Mouse (Mus musculus) heart, adult 9 months (tissue): ENCODE measurements around the gene Fam185a.

Experiments used
- DNase-seq, 2 experiments: peaks; one replicate each; pipeline ENCODE4 v3.0.0; 2022; ENCODE audit warnings: low spot score in 2 of 2

Gene Fam185a

DNA sequence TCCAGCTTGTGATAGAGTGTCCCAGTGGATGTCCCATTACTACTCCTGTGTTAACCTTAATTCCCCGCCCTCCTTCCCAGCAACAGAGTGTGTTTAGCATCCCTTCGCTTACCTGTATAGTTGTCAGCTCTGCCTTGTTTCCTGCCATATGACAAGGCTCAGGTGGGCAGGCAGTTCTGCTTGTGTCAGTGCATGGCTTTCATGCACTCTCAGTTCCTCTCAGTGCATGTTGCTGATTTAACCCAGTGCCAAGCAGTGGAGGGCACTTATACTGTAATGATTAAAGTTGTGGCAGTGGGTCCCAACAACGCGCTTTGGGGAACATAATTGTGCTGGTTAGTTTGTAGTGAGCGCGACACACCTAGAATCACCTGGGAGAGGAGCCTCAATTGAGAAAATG, 1.9 kb downstream of the Fam185a start:
- no peak for DNase-seq

DNA sequence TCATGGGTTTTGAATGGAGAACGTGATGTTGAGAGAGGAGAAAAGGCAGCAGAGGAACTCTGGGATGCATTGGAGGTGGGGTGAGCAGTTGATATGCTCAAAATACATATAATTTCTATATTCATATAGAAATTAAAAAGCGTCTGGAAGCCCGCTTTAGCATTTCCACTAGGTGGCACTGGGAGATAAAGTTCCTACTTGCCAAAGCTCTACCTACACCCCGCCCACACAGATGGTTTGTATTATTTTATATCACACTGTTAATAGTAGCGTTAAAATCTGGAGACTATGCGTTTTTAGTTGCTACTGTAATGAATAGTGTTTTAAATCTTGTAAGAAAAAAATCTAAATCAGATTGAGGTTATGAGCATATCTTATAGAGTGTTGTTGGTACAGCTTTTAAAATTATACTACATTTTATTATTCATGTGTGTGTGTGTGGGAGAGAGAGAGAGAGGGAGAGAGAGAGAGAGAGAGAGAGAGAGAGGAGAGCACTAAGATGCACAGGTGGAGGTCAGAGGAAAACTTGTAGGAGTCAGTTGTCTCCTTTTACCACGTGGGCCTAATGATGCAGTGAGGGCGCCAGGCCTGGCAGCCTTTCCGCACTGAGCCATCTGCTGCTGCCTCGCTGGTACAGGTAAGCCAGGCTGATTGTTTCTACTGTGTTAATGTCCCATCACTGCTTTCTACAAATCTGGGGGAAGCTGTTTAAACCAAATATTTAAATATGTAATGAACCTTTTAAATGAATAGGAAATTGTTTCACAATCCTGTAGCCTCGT, 9.6 kb downstream of the Fam185a start:
- DNase-seq = no peak

DNA sequence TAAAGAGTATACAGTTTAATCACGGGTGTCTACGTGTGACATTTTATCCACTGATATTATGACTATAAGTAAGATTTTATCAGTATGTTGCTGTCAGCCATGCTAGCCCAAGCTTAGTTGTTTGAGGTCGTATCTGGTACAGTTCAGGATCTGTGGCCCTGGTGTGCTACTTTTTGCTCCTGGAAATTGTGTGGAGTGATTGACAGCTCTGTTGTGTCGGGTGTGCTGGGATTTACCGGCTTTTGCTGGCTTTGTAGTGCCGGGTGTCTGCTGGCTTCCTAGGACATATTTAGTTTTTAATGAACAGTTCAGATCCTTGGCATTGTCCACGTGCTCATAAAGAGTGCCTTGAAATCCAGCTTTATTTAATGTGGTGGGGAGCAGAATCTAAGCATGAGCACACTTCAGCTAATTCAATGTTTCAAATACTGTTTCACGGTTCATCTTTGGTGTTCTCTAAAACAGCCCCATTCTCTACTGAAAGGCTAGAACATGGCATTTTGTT, 11.8 kb downstream of the Fam185a start:
- no peak for DNase-seq

DNA sequence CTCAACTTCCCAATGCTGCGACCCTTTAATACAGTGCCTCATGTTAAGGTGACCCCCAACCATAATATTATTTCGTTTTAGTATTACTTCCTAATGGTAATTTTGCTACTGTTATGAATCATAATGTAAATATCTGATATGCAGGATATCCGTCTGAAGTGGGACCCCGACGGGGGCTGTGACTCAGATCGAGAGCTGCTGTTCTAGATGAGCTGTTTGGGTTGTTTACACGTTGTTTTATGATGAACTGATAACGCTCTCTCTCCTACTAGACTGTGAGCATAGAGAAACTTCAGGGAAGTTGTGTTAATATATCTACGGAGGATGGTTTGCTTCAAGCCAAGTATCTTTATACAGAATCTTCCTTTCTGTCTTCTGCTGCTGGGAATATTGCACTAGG, 13.7 kb downstream of the Fam185a start:
- no peak for DNase-seq

DNA sequence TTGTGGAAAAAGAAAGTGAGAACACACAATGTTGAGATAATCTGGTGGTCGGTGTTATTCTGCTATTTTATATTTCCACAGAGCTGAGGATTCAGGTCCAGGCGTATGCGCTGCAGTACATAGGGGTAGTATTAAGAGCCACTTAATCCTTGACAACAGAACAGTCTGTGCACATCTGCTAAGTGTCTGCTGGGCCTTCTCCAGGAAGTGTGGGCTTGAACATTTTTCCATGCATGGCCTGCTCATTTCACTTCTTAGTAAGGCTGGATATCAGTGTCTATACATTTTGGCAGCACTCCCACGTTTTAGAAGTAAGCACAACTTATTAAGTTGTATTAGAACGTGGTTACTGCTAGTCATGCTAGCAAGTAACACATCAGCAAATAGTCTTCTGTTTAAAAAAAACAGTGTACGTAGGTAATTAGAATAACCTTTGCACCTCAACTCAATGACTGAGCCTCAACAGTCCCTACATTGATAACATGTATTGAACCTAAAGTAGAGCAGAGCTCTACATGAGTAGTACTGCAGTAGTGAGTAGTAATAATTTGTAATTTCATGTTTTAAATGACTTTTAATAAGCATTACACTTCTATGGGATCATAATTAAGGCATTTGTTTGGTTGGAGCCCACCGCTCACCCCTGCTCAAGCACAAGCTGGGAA, 14.8 kb downstream of the Fam185a start:
- no peak for DNase-seq

DNA sequence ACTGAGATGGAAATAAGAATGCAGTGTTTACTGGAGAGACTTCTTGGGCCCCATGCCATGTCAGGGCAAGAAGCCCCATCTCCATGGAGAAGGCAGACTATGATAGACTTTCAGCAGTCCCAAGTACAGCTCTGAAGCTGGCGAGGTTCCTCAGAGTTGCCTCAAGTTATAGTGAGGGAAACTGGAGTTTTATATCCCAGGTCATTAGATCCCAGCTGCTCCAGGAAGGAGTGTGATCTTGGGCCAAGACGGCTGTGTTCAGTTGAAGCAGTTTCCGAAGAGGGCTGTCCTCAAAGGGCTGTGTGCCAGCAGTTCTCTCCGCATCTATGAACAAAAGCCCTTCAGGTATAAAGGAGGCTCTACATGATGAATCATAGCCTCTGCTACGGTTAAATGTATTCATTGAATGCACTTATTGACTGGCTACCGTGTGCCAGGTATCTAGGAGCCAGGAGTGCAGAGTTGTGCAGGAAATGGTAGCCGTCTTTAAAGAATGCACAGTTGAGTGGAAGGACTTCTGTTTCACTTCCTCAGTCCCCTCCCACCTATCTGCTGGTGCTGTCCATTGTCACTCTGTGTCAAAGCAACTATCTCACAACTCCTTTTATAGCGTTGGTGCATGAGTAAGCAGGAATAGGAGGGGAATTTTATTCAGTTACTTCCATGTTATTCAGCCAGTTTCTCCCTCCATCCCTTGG, 16.2 kb downstream of the Fam185a start:
- DNase-seq = peak in 1 of 2 experiments; percentile 17

DNA sequence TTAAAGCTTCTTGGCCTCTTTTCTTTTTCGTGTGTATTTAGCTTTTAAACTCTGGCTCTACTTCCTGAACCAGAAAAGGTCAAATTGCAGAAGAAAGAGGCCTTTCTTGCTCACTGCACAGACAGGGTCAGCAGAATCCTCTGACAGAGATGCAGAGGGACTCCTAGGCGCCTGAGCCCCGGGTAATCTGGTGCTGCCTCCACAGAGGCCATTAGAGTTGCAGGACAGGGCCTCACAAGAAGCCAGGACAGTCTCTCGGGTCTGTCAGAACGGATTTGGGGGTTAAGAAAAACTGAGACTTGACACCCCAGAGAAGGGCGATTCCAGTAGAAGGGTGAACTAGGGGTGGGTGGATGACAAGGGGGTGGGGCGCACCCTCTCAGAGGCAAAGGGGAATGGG, 42.6 kb downstream of the Fam185a start:
- no peak for DNase-seq

DNA sequence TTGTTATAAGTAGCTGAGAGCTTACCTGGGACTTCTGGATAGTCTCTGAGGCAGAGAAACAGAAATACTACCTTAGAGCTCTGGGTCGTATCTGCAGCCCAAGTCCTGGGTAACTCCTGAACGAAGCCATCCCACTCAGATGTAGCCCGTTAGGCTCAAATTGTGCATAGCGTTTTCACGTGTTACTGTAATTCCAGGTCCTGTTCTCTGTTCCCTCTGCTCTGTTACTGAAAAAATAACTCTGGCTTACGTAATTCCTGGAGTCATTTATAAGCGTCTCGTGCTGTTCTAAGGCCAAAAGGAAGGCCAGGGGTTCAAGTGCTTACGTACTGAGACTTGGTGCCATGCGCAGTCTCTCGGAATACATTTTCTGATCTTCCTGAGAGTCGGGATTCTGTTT, 43.3 kb downstream of the Fam185a start:
- no peak for DNase-seq

DNA sequence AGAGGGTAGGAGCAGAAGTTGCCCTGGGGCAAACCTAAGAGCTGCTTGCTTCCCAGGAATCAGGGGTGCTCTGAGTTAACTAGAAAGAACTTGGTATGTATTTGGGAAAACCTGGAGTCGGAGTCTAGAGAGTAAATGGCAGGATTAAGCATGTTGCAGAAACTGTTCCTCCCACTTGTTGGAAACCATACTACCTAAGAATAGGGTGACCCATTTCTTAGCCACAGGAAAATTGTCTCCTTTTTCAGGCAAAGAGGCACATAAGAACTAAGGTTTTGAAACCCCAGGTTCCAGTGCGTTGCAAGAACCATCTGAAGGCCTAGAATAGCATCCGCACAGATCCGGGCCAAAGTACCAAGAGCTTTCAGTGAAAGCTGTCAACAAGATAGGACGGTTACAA, 53.7 kb downstream of the Fam185a start:
- DNase-seq = no peak

DNA sequence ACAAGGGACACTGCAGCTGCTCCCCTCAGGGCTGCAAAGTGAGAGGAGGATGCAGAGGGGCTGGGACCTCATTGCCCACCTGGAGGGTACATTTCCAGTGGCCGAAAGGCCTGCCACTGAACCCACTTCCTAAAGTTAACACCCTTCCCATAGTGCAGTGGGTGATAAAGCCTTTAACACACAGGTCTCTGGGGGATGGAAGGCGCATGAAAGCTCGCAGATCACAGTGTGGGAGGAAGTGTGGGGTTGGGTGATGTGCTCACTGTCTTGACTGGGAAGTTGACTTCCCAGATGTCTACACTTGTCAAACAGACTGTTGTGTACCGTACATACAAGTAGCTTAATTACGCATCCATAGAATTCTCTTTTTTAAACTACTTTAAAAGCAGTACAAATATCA, 55.0 kb downstream of the Fam185a start:
- no peak for DNase-seq

DNA sequence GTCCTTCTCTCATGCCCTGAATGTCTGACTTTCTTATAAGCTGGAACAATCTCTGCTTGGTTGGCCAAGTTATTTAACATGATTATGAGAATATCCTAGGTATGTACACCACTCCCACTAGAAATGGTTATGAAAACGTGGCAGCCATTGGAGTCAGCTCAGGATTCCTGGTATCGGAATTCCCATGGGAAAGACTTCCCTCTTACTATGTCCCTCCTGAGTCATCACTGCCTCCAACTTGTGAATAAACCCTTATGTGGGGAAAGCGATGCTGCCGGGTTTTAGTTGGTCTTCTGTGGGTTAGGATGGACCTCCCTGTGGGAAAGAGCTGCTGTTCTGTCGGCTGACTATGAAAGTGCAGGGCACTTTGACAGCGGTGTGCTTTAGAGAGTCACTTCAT, 56.8 kb downstream of the Fam185a start:
- DNase-seq = no peak

DNA sequence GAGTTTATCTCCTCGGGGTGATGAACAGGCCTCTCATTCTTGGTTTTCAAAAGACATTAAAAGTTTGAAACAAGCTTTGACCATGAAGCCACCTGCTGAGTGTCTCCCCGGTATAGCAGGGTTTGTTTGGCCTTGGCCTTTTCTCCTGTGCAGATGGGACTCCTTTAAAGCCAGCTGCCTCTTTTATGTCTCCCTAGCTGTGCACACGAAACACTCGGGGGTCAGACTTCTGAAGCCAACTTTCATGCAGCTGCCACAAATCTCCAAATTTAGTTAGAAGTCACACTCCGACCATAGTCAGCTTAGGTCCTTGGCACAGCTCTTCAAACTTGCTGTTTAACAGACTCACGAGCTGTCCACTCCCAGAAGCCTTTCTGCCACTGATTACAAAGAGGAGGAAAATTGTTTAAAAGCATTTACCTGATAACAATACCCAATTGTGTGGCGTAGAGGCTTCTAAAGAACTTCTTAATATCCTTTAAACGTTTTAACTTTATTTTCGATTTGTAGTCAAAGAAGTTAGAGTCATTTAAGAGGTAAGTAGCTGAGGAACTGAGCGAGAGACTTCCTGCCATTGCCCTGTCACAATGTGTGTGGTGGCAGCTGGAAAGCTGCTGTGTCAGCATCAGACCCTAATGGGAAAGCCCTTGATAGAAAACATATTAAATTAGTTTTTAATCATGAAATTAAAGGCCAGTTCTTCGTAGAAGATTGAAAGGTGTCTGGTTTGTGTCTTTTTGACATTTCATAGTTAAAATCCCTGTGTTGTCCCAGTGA, 57.9 kb downstream of the Fam185a start:
- no peak for DNase-seq

DNA sequence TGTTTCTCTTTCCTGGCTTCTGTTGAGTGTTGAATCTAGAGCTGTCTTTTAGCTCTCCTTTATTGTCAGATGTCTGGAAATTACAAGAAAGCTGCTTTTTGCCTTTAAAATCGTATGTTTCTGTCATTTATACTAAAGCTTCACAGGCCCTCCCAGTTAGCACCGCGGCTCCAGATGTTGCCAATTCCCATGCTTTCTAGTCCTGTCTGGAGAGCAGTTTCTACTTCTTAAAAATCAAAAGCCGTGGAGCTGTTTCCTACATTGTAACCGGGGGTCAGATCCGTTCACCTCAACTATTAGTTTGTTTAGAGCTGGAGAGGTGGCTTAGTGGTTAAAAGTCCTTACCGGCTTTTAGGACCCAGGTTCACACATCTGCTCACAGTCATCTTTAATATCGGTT, 58.5 kb downstream of the Fam185a start:
- no peak for DNase-seq

DNA sequence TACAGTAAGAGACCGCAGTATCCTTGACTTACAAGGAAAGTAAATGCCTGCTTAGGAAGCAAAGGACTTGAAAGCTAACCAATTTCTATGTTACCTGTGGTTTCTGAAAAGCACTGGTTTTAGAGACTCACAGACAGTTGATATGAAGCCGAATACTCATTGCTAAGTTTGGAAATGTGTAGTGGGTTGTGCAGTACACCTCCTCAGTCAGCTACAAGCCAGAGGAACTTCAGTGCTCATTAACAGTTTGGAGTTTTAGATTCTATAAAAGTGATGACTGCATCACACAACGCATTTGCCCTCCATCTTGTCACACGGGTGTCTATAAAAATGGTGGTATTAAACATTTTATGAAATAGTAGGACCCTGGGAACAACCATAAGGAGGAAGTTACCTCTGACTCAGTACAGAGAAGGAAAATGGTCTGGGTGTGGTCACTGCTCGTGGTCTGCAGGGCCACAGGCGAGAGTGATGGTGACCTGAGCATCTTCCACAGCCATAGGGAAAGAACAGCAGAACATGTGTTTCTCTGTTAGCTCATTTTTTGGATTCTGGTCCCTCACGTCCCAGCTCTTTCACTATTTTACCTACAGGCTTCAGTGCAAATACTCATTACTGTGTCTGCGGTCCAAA, 60.6 kb downstream of the Fam185a start:
- DNase-seq = no peak

DNA sequence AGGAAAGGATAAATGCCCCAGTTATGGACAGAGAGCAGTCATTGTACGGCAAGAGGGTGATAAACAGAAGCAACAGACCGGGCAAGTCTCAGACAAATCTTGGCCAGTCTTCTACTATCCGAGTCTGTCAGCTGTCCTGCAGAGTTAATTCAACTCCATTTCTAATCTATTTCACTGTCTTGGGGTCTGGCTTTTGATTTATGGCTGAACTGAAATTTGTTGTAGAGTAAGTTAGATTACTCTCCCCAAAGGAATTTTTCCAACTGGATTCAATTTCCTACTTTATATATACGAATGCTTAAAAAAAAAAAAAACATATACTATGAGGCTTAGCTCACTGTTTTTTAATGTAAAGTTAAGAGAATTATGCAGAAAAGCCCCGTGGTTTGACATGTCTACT, 62.0 kb downstream of the Fam185a start:
- DNase-seq = no peak

DNA sequence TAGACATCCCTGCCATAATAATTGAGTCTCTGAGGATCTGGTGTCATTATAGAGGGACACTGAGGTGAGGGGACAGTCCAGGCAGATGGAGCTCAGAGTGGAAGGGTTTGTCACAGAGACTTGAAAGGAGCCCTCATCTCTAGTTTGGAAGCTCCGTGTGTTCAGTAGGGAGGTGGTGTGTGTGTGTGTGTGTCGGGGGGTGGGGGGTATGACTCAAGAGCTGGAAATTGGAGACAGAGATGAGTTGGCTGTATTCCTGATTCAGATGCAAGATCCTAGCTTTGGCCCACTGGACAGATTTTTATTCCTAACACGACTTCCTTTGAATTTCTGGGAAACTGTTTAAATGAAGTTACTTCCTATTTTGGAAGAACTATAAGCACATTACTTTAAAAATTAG, 62.5 kb downstream of the Fam185a start:
- DNase-seq = peak in 1 of 2 experiments; percentile 6

DNA sequence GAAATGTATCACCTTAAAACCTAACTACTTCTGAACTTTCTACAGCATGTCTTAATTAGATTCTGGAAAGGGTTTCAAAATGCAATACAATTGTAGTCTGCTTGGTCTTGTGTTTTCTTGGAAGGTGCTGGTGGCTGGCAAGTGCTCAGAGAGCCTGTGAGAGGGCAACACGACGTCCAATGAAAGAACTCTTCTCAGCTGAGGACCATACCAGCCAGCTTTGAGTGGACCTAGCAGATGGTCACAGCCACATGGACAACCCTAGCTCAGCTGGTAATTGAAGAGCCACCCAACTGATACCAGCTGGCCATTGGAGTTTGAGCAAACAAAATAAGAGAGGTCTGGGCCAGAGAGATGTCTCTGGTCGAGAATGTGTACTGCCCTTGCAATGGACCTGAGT, 63.0 kb downstream of the Fam185a start:
- peak in 1 of 2 experiments; percentile 7 for DNase-seq

DNA sequence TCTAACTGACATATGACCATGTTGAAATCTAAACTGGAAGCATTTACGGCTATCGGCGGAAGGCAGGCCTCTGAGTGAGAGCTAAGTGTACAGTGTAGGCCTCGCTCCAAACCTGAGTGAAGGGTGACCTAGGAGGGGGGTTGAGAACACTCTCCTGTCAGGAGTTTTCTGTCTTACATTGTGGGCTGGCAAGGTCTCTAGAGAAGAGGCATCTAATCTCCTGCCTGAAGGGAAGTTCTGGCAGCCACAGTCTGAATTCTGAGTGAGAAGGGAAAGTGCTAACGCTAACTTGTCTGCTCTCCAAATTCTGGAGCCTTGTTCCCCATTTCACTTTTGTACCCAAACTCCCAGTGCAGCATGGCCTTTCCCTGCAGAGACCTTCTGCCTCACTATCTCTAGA, 63.7 kb downstream of the Fam185a start:
- peak; percentile 42 to 45 for DNase-seq

DNA sequence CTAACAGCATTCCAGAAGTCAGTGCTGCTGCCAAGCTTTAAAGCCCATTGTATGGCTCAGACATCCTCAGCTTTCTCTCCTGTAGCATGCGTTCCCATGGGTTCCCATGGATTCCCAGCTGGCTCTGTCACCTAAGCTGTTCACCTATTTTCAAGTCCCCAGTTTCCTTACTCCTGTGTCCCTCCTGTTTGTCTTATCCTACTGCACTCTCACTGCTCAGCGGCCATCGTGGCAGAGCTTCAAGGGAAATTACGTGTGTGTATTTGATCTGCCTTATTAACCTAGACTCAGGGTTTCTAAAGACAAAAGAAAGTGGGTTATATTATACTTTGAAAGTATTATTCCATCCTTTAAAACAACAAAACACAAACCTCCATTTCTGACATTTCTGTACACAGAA, 64.4 kb downstream of the Fam185a start:
- DNase-seq = no peak

DNA sequence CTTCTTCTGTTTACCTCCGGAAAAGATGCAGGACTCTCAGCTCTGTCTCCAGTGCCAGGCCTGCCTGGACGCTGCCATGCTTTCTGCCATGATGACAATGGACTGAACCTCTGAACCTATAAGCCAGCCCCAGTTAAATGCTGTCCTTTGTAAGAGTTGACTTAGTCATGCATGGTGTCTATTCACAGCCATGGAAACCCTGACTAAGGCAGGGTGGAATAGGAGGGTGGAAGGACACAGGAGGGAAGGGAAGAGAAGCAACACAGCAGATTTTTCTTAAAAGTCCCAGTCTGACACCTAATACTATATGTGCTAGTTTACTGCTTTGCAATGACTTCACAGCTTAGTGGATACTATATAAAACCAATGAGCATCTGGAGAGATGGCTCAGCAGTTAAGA, 66.7 kb downstream of the Fam185a start:
- no peak for DNase-seq

DNA sequence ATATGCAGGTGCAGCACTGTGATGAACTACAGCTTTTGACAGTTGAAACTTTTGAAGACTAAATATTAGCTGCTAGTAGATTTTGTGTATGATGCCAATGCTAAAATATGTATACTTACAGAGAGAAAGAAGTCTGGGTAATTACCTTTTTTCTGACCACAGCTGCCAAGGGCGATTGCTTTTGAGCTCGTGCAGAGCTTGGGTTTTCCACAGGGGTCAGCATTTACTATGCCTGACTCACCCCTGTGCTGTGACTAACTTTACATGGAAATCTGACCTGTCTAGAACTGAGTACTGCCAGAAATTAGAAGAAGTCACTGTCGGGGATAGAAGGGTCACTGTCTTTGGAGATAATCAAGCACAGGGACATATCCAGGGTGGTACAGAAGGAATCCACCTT, 67.5 kb downstream of the Fam185a start:
- no peak for DNase-seq
